Mouse (Mus musculus) layer of hippocampus, postnatal 10 days (tissue): Measurements from ENCODE around the gene Maml3. TPM values are rescaled to one million over a fixed set of nuclear protein-coding genes. Genes with fewer than 3 reads are reported as not detected.
A peak's percentile ranks its signal among the peaks of the same experiment; 100 is the strongest.

Experiments
- DNase-seq, 2 experiments: peaks; one replicate each; pipeline ENCODE4 v3.0.0; 2021; ENCODE audit warnings: low spot score in 2 of 2
- total RNA-seq, 2 experiments: library from RNA; stranded (reverse); gene quantifications; 2 replicates each; pipeline ENCODE4 v1.2.3; 2021

The Maml3 gene
- total RNA-seq, 2 experiments from 2014 or later = 6.5 to 7.2 TPM

GRCm38 (mm10) chr3:51753262-51753661 is 351.6 kb downstream of the Maml3 start:
- DNase-seq = no peak

- no peak for DNase-seq
These were observed 353.4 kb downstream of the Maml3 start for GRCm38 (mm10) chr3:51751440-51751839.

- peak; percentile 27 to 43 for DNase-seq
These were observed 354.9 kb downstream of the Maml3 start for GRCm38 (mm10) chr3:51749812-51750481.

- DNase-seq = peak in 1 of 2 experiments; percentile 24
These were observed 355.5 kb downstream of the Maml3 start for GRCm38 (mm10) chr3:51749421-51749811.

GRCm38 (mm10) chr3:51748436-51749376 is 356.2 kb downstream of the Maml3 start:
- no peak for DNase-seq

GRCm38 (mm10) chr3:51746816-51747215 is 358.1 kb downstream of the Maml3 start:
- DNase-seq = no peak

- no peak for DNase-seq
These were observed 359.7 kb downstream of the Maml3 start for GRCm38 (mm10) chr3:51745162-51745561.

GRCm38 (mm10) chr3:51744339-51744759 is 360.5 kb downstream of the Maml3 start:
- no peak for DNase-seq

- DNase-seq = no peak
These were observed 362.5 kb downstream of the Maml3 start for GRCm38 (mm10) chr3:51742405-51742804.

- DNase-seq = no peak
These were observed 363.1 kb downstream of the Maml3 start for GRCm38 (mm10) chr3:51741824-51742223.

- DNase-seq = no peak
These were observed 365.1 kb downstream of the Maml3 start for GRCm38 (mm10) chr3:51739835-51740112.

GRCm38 (mm10) chr3:51739049-51739834 is 365.6 kb downstream of the Maml3 start:
- no peak for DNase-seq

- DNase-seq = no peak
These were observed 371.2 kb downstream of the Maml3 start for GRCm38 (mm10) chr3:51733685-51734084.

GRCm38 (mm10) chr3:51731949-51732636 is 372.8 kb downstream of the Maml3 start:
- DNase-seq = no peak

GRCm38 (mm10) chr3:51730662-51731061 is 374.2 kb downstream of the Maml3 start:
- DNase-seq = no peak

GRCm38 (mm10) chr3:51729109-51729918 is 375.6 kb downstream of the Maml3 start:
- DNase-seq = no peak

GRCm38 (mm10) chr3:51728456-51728855 is 376.4 kb downstream of the Maml3 start:
- DNase-seq = no peak

GRCm38 (mm10) chr3:51727968-51728367 is 376.9 kb downstream of the Maml3 start:
- DNase-seq = no peak

- no peak for DNase-seq
These were observed 377.4 kb downstream of the Maml3 start for GRCm38 (mm10) chr3:51727487-51727886.

GRCm38 (mm10) chr3:51726257-51726656 is 378.6 kb downstream of the Maml3 start:
- no peak for DNase-seq
